Mouse (Mus musculus): ENCODE results near the gene Panx3.

- TF ChIP-seq CTCF (IDR thresholded peaks at IDR 0.05; ENCODE audit: extremely low read depth, insufficient read depth, low read length) (no peak), POLR2A (IDR thresholded peaks at IDR 0.05; ENCODE audit: extremely low read depth, insufficient read depth, low read length) (no peak)
These were observed 12.6 kb downstream of the Panx3 start for GRCm38 (mm10) chr9:37656439-37656881.

All from cortical plate, adult 2 months (tissue).